Mouse (Mus musculus): ENCODE data around the gene Avpr2.

The Avpr2 gene

GRCm38 (mm10) chrX:73918631-73919030 is 26.7 kb downstream of the Avpr2 start:
- DNase-seq = no peak

DNA sequence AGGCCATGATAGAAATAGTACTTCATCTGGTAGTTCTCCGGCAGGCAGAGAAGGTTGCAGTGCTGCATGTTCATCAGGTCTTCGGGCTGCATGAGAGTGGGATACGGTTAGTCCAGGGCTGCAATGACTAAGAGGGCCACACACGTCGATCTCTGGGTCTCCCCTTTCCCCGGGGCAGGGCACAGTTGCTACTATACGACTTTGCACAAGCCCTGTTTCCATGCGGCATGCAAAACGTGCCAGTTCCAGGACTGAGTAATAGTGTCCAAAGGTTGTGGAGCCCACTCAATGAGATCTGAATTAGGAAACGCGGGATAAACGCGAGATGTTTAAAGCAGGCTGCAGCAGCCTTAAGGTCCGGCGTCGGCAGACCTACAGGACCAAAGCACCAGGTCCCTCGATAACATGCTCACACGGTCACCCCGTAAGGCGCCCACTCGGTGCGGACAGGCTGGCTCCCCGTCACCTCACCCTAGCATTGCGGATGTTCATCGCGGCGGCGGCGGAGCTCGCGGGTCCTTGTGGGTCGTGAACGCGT is 29.5 kb downstream of the Avpr2 start:
- no peak for DNase-seq

DNA sequence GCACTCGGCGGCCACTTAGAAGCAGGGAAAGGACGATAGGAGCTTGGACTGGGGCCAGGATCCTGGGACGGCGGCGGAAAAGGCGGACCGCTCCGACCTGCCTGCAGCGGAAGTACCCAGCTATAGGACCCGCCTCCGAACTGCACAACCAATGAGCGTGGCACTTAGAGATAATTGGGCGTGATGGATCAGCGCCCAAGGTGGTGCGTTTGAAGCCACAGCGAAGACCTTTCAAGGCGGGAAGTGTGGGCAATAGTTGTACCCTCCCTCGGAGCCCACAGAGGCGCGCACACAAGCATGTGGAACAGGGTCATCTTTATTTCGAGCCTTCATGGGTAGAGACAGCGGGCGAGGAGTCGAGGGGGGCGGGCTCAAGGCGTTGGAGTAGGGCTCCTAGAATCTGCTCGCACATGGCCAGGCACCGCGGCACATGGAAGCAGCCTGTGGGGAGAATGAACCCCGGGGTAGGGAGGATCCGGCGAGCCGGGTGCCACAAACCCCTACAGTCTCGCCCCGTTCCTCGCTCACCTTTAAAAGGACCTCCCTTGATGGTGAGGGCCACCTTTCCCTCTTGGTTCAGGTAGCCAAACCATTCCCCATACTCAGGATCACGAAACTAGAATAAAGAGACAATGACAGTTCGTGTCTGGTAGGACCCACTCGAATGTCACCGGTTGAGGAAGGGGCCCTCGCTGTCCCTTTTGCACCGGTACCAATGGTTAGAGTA is 30.1 kb downstream of the Avpr2 start, which contains the start of the genes Arhgap4 and Naa10:
Gene Arhgap4 (minus strand): TSS at position 48 of the 727 bp plus-strand sequence.
Gene Naa10 (minus strand): TSS at position 122 of the 727 bp plus-strand sequence.
- DNase-seq = peak; percentile 87

- no peak for DNase-seq
Measured at GRCm38 (mm10) chrX:73922550-73922882, 30.6 kb downstream of the Avpr2 start.

- no peak for DNase-seq
Measured at GRCm38 (mm10) chrX:73930402-73931062, 38.6 kb downstream of the Avpr2 start, which contains the start of gene Renbp. Gene Renbp (minus strand): TSS chrX:73930850.

DNA sequence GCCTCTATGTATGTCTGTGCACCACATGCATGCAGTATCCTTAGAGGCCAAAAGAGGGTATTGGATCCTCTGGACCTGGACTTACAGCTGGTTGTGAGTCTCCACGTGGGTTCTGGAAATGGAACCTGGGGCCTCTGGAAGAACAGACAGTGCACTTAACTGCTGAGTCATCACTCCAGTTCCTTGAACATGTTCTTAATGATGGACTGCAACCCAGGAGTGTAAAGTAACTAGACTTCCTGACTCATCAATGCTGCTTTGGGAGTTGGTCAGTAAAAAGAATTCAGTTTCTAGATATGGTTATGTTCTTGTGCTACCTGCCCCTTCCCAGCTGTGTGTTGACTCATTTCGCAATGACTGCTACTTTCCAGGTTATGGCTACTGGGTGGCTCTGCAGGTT is 40.0 kb downstream of the Avpr2 start:
- DNase-seq = no peak

DNA sequence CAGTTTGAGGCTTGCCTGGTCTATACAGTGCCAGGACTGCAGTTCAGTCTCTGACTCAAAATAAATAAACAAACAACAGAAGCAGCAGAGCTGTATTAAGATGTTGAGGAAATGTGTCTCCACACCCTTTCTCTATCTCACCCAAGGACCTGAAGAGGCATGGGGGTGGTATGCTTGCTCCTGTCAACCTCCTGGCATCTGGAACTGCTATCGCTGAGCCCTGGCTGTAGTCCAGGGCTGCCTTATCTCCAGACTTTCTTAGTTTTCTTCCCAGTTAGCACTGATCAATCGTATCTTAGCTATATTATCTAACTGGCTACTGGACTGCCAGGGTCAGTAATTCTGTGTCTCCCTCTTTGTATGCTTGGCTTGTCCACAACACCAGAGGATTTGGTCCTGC is 50.0 kb downstream of the Avpr2 start:
- no peak for DNase-seq

DNA sequence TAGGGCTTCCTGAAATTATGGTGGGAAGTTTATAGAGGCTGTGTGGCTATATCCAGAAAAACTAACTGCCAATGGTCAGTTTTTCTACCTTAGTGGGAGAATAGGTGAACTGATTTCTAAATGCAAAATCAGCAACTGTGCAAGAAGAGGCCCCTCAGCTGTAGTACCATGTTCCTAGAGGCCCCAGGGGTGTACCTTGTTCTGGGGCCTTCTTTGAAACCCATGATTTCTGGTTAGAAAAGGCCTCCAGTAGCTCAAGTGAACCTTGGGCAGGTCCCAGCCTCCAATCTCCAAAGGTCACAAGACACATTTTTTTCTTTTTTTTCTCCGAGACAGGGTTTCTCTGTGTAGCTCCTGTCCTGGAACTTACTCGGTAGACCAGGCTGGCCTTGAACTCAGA is 50.4 kb downstream of the Avpr2 start:
- no peak for DNase-seq
